In genomic region chr17:30053463-30053862, GRCm38 (mm10) we compare ENCODE assay signal across 14 mouse cellular contexts. TPM values are rescaled to one million over a fixed set of nuclear protein-coding genes. Genes with fewer than 3 reads are reported as not detected.
A peak's percentile ranks its signal among the peaks of the same experiment; 100 is the strongest.
DNase-seq lines count a peak whose midpoint lies in the region; ATAC-seq and TF ChIP-seq lines count a peak whose summit lies in the region.
"Had no signal": no experiment of that assay in that cellular context is flagged by ENCODE, and none has a peak within 500 bp of the region (broad histone marks: within the 10 kb centered on the region; RNA-seq: fewer than 3 reads in every experiment).

No protein-coding gene starts in this region.

- H3K27ac ChIP-seq in gastrocnemius, adult 2 months = 0 out of 2 replicates have a peak overlapping the region, but pooled peaks have one; percentile 10
- H3K27ac ChIP-seq in left cerebral cortex, adult 2 months = peak overlapping the region; percentile 8; the same call in 1 of the 2 replicates
- H3K27ac ChIP-seq in ES-E14 (ENCODE audit: insufficient read depth, low read depth, low read length, poor library complexity, severe bottlenecking) = no peak overlapping the region
- H3K27ac ChIP-seq: liver, embryonic 13.5 days; midbrain, embryonic 10.5 days had no signal

- no peaks in the 10 kb centered on the region; a peak in 1 of 4 replicates for H3K4me1 ChIP-seq in ES-E14 (ENCODE audit: control insufficient read depth in 2 of 2, insufficient read depth in 2 of 2, low read length in 2 of 2, poor library complexity in 1 of 2)
- H3K4me1 ChIP-seq: midbrain, embryonic 10.5 days had no signal

- intact Hi-C loops in gastrocnemius, adult 2 months (cut with DNase I) = no loop called here
- intact Hi-C loops in left cerebral cortex, adult 2 months (cut with DNase I) = no loop called here

- in situ Hi-C loops in ES-E14 (cut with MboI; ENCODE audit: low sequenced_read_pairs in 2 of 2, unreplicated experiment in 2 of 2) = no loop called here

- H3K9ac ChIP-seq in ES-E14 (ENCODE audit: insufficient read depth, low read depth, low read length, poor library complexity, severe bottlenecking) = no peak overlapping the region
- H3K9ac ChIP-seq: liver, embryonic 13.5 days had no signal

- no peak for ATAC-seq in activated CD4-positive, CD25-positive, alpha-beta regulatory T cell, adult 4 months
- ATAC-seq: intestine, embryonic 16.5 days had no signal

- no peak for TF ChIP-seq CTCF in gastrocnemius, adult 2 months (IDR thresholded peaks at IDR 0.05)
- TF ChIP-seq CTCF in left cerebral cortex, adult 2 months (IDR thresholded peaks at IDR 0.05) = no peak

- H3K4me3 ChIP-seq in gastrocnemius, adult 2 months = no peak overlapping the region
- no peak overlapping the region for H3K4me3 ChIP-seq in left cerebral cortex, adult 2 months
- no peak overlapping the region for H3K4me3 ChIP-seq in ES-E14 (ENCODE audit: insufficient read depth in 1 of 2, low read depth in 1 of 2, low read length in 2 of 2, poor library complexity in 1 of 2, severe bottlenecking in 1 of 2)
- H3K4me3 ChIP-seq: liver, embryonic 13.5 days; midbrain, embryonic 10.5 days had no signal

- no peak for DNase-seq in gastrocnemius, adult 2 months
- DNase-seq in gastrocnemius, postnatal 25 days = no peak
- no peak for DNase-seq in left cerebral cortex, adult 2 months (ENCODE audit: extremely low spot score in 1 of 2, low spot score in 2 of 2)
- no peak for DNase-seq in left cerebral cortex, adult 9 months (ENCODE audit: low spot score in 2 of 2)
- no peak for DNase-seq in ES-E14 (ENCODE audit: low read depth, low spot score)
- peak; percentile 25 for DNase-seq in heart, postnatal 4 days
- no peak for DNase-seq in adrenal gland, adult 8-10 months
- DNase-seq: adrenal gland, adult 2 months; cerebellum, postnatal 36 days; liver, embryonic 13.5 days; thymus, postnatal 36 days had no signal

- H3K36me3 ChIP-seq in ES-E14 (ENCODE audit: control insufficient read depth, insufficient read depth, low read length, poor library complexity, severe bottlenecking) = no peaks in the 10 kb centered on the region; the same call in 1 of the 2 replicates
- H3K36me3 ChIP-seq: liver, embryonic 13.5 days had no signal

- no peaks in the 10 kb centered on the region for H3K9me3 ChIP-seq in ES-E14 (ENCODE audit: control insufficient read depth, insufficient read depth, low read depth, low read length)
- H3K9me3 ChIP-seq: liver, embryonic 13.5 days; midbrain, embryonic 10.5 days had no signal

TF ChIP-seq in ES-E14, 5 proteins besides CTCF, POLR2A, EP300 and RAD21:
- no peak for TF ChIP-seq MAFK (IDR thresholded peaks at IDR 0.05; ENCODE audit: insufficient read depth, low read depth, low read length)
- peak; percentile 49 for TF ChIP-seq ZNF384 (IDR thresholded peaks at IDR 0.05; ENCODE audit: low read depth, low read length)

RNA-seq across cellular contexts. Expression of gene Zfand3, which starts 48.9 kb away (rescaled TPM):
- 100 to 1,000 TPM; 193 to 204 TPM for total RNA-seq in gastrocnemius, adult 2 months (2021)
- total RNA-seq in gastrocnemius, postnatal 25 days (2021) = 100 to 1,000 TPM; 138 to 143 TPM
- 100 to 1,000 TPM in 1 of 2 experiments, 10 to 100 TPM in 1; 99.7 to 103 TPM for total RNA-seq in left cerebral cortex, adult 2 months (2021)
- total RNA-seq in ES-E14 (2012; rRNA removed) = 32.2 and 43.3 TPM in 2 replicates
- 100 to 1,000 TPM; 145 to 149 TPM for total RNA-seq in heart, postnatal 4 days (2021)
- polyA plus RNA-seq in activated CD4-positive, CD25-positive, alpha-beta regulatory T cell, adult 4 months (2017; shearing (Covaris generic)) = 10 to 100 TPM; 17.1 to 26.8 TPM
- 100 to 1,000 TPM; 150 to 175 (median 171) TPM for total RNA-seq in adrenal gland, adult 8-10 months (2022)
